Mouse (Mus musculus): ENCODE measurements around the gene Fkbp1a.

Gene Fkbp1a

GRCm38 (mm10) chr2:151549615-151550121, 7.4 kb downstream of the Fkbp1a start:
- DNase-seq, result no peak

GRCm38 (mm10) chr2:151562930-151563921, 20.9 kb downstream of the Fkbp1a start:
- DNase-seq, result peak in 1 of 2 experiments; percentile 29

GRCm38 (mm10) chr2:151564006-151564405, 21.7 kb downstream of the Fkbp1a start:
- DNase-seq, result no peak

GRCm38 (mm10) chr2:151564986-151565385, 22.7 kb downstream of the Fkbp1a start:
- no peak for DNase-seq

GRCm38 (mm10) chr2:151566856-151567255, 24.6 kb downstream of the Fkbp1a start:
- no peak for DNase-seq

GRCm38 (mm10) chr2:151569452-151569851, 27.2 kb downstream of the Fkbp1a start:
- DNase-seq, result no peak

- DNase-seq, result no peak
Measured at GRCm38 (mm10) chr2:151571873-151572700, 29.8 kb downstream of the Fkbp1a start, which contains the start of gene Sdcbp2. Gene Sdcbp2 (plus strand): TSS chr2:151572622.

- no peak for DNase-seq
Measured at GRCm38 (mm10) chr2:151573667-151574066, 31.4 kb downstream of the Fkbp1a start.

GRCm38 (mm10) chr2:151574607-151575006, 32.3 kb downstream of the Fkbp1a start:
- DNase-seq, result peak in 1 of 2 experiments; percentile 16

- DNase-seq, result peak; percentile 74 to 83
Measured at GRCm38 (mm10) chr2:151575119-151575698, 32.9 kb downstream of the Fkbp1a start.

GRCm38 (mm10) chr2:151575699-151576389, 33.6 kb downstream of the Fkbp1a start:
- peak; percentile 91 to 95 for DNase-seq

GRCm38 (mm10) chr2:151579183-151579582, 36.9 kb downstream of the Fkbp1a start:
- no peak for DNase-seq

GRCm38 (mm10) chr2:151580945-151581344, 38.7 kb downstream of the Fkbp1a start:
- DNase-seq, result no peak

GRCm38 (mm10) chr2:151585934-151586333, 43.7 kb downstream of the Fkbp1a start:
- no peak for DNase-seq

- DNase-seq, result no peak
Measured at GRCm38 (mm10) chr2:151586807-151587206, 44.5 kb downstream of the Fkbp1a start.

- no peak for DNase-seq
Measured at GRCm38 (mm10) chr2:151587306-151587705, 45.0 kb downstream of the Fkbp1a start.

- no peak for DNase-seq
Measured at GRCm38 (mm10) chr2:151598068-151598467, 55.8 kb downstream of the Fkbp1a start.

- no peak for DNase-seq
Measured at GRCm38 (mm10) chr2:151602106-151602505, 59.8 kb downstream of the Fkbp1a start.

GRCm38 (mm10) chr2:151603630-151604029, 61.3 kb downstream of the Fkbp1a start:
- DNase-seq, result peak; percentile 54 to 64

- peak; percentile 76 to 81 for DNase-seq
Measured at GRCm38 (mm10) chr2:151605437-151605987, 63.2 kb downstream of the Fkbp1a start.

GRCm38 (mm10) chr2:151608435-151608834, 66.2 kb downstream of the Fkbp1a start:
- DNase-seq, result peak; percentile 88 to 90

GRCm38 (mm10) chr2:151609974-151610373, 67.7 kb downstream of the Fkbp1a start:
- peak; percentile 55 to 61 for DNase-seq

All from cerebellum, postnatal 10 days (tissue).